In the genomic region with DNA sequence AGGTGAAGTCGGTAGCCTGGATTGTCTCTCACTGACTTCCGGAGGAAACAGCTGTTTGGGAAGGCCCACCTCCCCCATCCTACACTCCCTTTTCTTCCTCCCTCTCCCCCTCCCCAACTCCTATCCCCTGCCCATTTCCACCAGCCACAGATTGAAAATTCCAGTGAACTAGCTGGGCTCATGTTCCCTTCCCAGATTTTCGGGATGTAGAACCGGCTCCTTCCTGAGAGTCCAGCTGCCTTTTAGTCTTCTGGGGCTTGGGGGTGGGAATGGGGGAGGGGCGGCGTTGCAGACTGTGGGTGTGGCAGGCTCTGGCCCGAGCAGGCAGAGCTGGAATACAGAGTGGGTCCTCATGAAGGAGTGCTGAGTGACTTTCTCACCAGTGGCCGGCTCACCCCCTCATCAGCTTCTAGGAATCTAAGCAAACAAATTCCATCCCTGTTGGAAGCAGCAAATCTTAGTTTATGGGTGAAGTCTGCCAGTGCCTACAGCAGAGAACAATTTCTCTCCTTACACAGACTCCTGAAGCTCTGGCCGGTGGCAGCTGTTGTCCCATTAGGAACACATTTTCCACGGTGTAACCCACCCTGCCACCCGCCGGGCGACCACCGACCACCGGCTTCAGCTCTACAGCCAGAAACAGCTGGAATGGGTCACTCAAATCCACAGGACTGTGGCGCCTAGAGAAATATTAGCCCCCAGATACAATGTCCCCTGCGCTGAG, we compare ENCODE assay signal across 7 mouse cellular contexts.
DNase-seq lines count a peak whose midpoint lies in the region; ATAC-seq and TF ChIP-seq lines count a peak whose summit lies in the region.

No protein-coding gene starts in this region.

- TF ChIP-seq CTCF in lung, postnatal 0 days (IDR thresholded peaks at IDR 0.05) = no peak

- peak; percentile 32; the same call in 1 of the 2 replicates for ATAC-seq in lung, postnatal 0 days
- 0 out of 2 replicates have a peak, but pooled peaks have one; percentile 29 for ATAC-seq in forebrain, embryonic 14.5 days
- ATAC-seq in limb, embryonic 11.5 days (ENCODE audit: insufficient number of reproducible peaks, low FRiP score, low TSS enrichment, low read depth) = peak; percentile 85
- ATAC-seq in stomach, embryonic 16.5 days (ENCODE audit: insufficient read depth, low FRiP score) = no peak

- no peak for TF ChIP-seq EP300 in lung, postnatal 0 days (IDR thresholded peaks at IDR 0.05)

- no peak overlapping the region for H3K9ac ChIP-seq in lung, postnatal 0 days (replicated peaks; ENCODE audit: low read depth)
- H3K9ac ChIP-seq in forebrain, embryonic 14.5 days (ENCODE audit: low read length) = no peak overlapping the region
- no peak overlapping the region; the same call in 1 of the 2 replicates for H3K9ac ChIP-seq in limb, embryonic 11.5 days (ENCODE audit: low read length)
- H3K9ac ChIP-seq in stomach, embryonic 16.5 days (ENCODE audit: low read length) = peak overlapping the region; percentile 38

- 27% methylated on average over 17 of the region's 17 CpGs for WGBS in lung, postnatal 0 days
- WGBS in forebrain, embryonic 14.5 days = 40% methylated on average over 17 of the region's 17 CpGs
- WGBS in limb, embryonic 11.5 days = 22% methylated on average over 17 of the region's 17 CpGs
- 19% methylated on average over 17 of the region's 17 CpGs for WGBS in stomach, embryonic 16.5 days

- H3K4me1 ChIP-seq in lung, postnatal 0 days (ENCODE audit: insufficient read depth, low read depth, low read length) = peaks cover 4% of the 10 kb centered on the region; the same call in 1 of the 2 replicates
- H3K4me1 ChIP-seq in forebrain, embryonic 14.5 days (ENCODE audit: control insufficient read depth, insufficient read depth, low read length) = peaks cover 7% of the 10 kb centered on the region
- peaks cover 32% of the 10 kb centered on the region for H3K4me1 ChIP-seq in limb, embryonic 11.5 days (ENCODE audit: control insufficient read depth, insufficient read depth, low read length)
- peaks cover 6% of the 10 kb centered on the region for H3K4me1 ChIP-seq in stomach, embryonic 16.5 days (ENCODE audit: control insufficient read depth, insufficient read depth, low read length)

- no peaks in the 10 kb centered on the region for H3K27me3 ChIP-seq in lung, postnatal 0 days (replicated peaks; ENCODE audit: insufficient read depth, low read length)
- no peaks in the 10 kb centered on the region for H3K27me3 ChIP-seq in forebrain, embryonic 14.5 days (replicated peaks; ENCODE audit: control insufficient read depth, insufficient read depth, low read length)
- H3K27me3 ChIP-seq in limb, embryonic 11.5 days (ENCODE audit: control insufficient read depth, insufficient read depth, low read length) = no peaks in the 10 kb centered on the region
- no peaks in the 10 kb centered on the region for H3K27me3 ChIP-seq in stomach, embryonic 16.5 days (ENCODE audit: control insufficient read depth, insufficient read depth, low read length)

- H3K9me3 ChIP-seq in lung, postnatal 0 days (ENCODE audit: low read length) = no peaks in the 10 kb centered on the region
- H3K9me3 ChIP-seq in forebrain, embryonic 14.5 days (replicated peaks; ENCODE audit: control insufficient read depth, low read length) = no peaks in the 10 kb centered on the region
- H3K9me3 ChIP-seq in limb, embryonic 11.5 days (ENCODE audit: control insufficient read depth, low read length) = no peaks in the 10 kb centered on the region
- no peaks in the 10 kb centered on the region for H3K9me3 ChIP-seq in stomach, embryonic 16.5 days (replicated peaks; ENCODE audit: control insufficient read depth, low read length)

- DNase-seq in lung, postnatal 0 days (ENCODE audit: low spot score) = peak; percentile 15
- DNase-seq in lung, postnatal 14 days = no peak
- DNase-seq in forebrain, embryonic 14.5 days (ENCODE audit: low spot score) = no peak
- DNase-seq in limb, embryonic 11.5 days (ENCODE audit: low spot score) = peak; percentile 69
- DNase-seq in urinary bladder, adult 18-20 months (ENCODE audit: low spot score in 2 of 2) = no peak
- DNase-seq in cerebellum, adult 18-20 months = no peak

- H3K4me2 ChIP-seq in lung, postnatal 0 days (replicated peaks; ENCODE audit: low read depth, low read length) = peak overlapping the region; percentile 43
- H3K4me2 ChIP-seq in forebrain, embryonic 14.5 days (ENCODE audit: low read length) = no peak overlapping the region
- peak overlapping the region; percentile 36 for H3K4me2 ChIP-seq in limb, embryonic 11.5 days (ENCODE audit: low read depth, severe bottlenecking)
- H3K4me2 ChIP-seq in stomach, embryonic 16.5 days (ENCODE audit: low read depth, low read length) = peak overlapping the region; percentile 55

- H3K4me3 ChIP-seq in lung, postnatal 0 days (ENCODE audit: low read depth, low read length) = peak overlapping the region; percentile 0; the same call in 1 of the 2 replicates
- H3K4me3 ChIP-seq in forebrain, embryonic 14.5 days (ENCODE audit: low read depth, low read length) = no peak overlapping the region
- peak overlapping the region; percentile 9; the same call in 1 of the 2 replicates for H3K4me3 ChIP-seq in limb, embryonic 11.5 days (ENCODE audit: low read depth, low read length)
- H3K4me3 ChIP-seq in stomach, embryonic 16.5 days (replicated peaks; ENCODE audit: low read length) = peak overlapping the region; percentile 31

- H3K27ac ChIP-seq in lung, postnatal 0 days (ENCODE audit: low read length) = no peak overlapping the region
- no peak overlapping the region for H3K27ac ChIP-seq in forebrain, embryonic 14.5 days (ENCODE audit: low read depth, low read length)
- H3K27ac ChIP-seq in limb, embryonic 11.5 days (replicated peaks; ENCODE audit: low read depth, low read length) = peak overlapping the region; percentile 66
- peak overlapping the region; percentile 27; the same call in 1 of the 2 replicates for H3K27ac ChIP-seq in stomach, embryonic 16.5 days (ENCODE audit: low read length)

- H3K36me3 ChIP-seq in lung, postnatal 0 days (ENCODE audit: insufficient read depth, low read length) = no peaks in the 10 kb centered on the region
- H3K36me3 ChIP-seq in forebrain, embryonic 14.5 days (ENCODE audit: control insufficient read depth, insufficient read depth, low read length) = no peaks in the 10 kb centered on the region
- no peaks in the 10 kb centered on the region for H3K36me3 ChIP-seq in limb, embryonic 11.5 days (ENCODE audit: control insufficient read depth, insufficient read depth, low read length)
- H3K36me3 ChIP-seq in stomach, embryonic 16.5 days (ENCODE audit: control insufficient read depth, insufficient read depth, low read length) = no peaks in the 10 kb centered on the region

Comparison
In these comparisons a context has a peak if more than half of its experiments do, and no peak if none do; other contexts are left out.
1. DNase-seq: peak in lung, postnatal 0 days (single experiment) and limb, embryonic 11.5 days (single experiment); none in lung, postnatal 14 days (single experiment), forebrain, embryonic 14.5 days (single experiment), urinary bladder, adult 18-20 months (0 of 2) and cerebellum, adult 18-20 months (0 of 2).
2. H3K27ac ChIP-seq: peak in limb, embryonic 11.5 days (single experiment) and stomach, embryonic 16.5 days (single experiment); none in lung, postnatal 0 days (single experiment) and forebrain, embryonic 14.5 days (single experiment).